Mouse (Mus musculus) ZHBTc4 (cell line): ENCODE data around the gene Fat2.

Experiments used
- DNase-seq: peaks from one replicate; pipeline ENCODE4 v3.0.0-alpha.2; 2011; ENCODE audit warnings: low read depth, low spot score

Gene Fat2

GRCm38 (mm10) chr11:55336101-55336891 is at the start of gene Fat2:
Gene Fat2, minus strand, starts transcription at chr11:55336564.
- no peak for DNase-seq

GRCm38 (mm10) chr11:55383463-55384045 is 47.2 kb upstream of the Fat2 start:
- DNase-seq: no peak

- no peak for DNase-seq
Observed at GRCm38 (mm10) chr11:55380908-55381307, 44.5 kb upstream of the Fat2 start.

GRCm38 (mm10) chr11:55378371-55378770 is 42.0 kb upstream of the Fat2 start:
- DNase-seq: peak; percentile 38

GRCm38 (mm10) chr11:55373838-55374237 is 37.5 kb upstream of the Fat2 start:
- peak; percentile 69 for DNase-seq

GRCm38 (mm10) chr11:55373373-55373772 is 37.0 kb upstream of the Fat2 start:
- no peak for DNase-seq

- DNase-seq: no peak
Observed at GRCm38 (mm10) chr11:55372001-55372400, 35.6 kb upstream of the Fat2 start.

GRCm38 (mm10) chr11:55369093-55369471 is 32.7 kb upstream of the Fat2 start:
- DNase-seq: no peak

- no peak for DNase-seq
Observed at GRCm38 (mm10) chr11:55368388-55369092, 32.2 kb upstream of the Fat2 start.

- no peak for DNase-seq
Observed at GRCm38 (mm10) chr11:55367783-55368182, 31.4 kb upstream of the Fat2 start.

- DNase-seq: no peak
Observed at GRCm38 (mm10) chr11:55365840-55366239, 29.5 kb upstream of the Fat2 start.

- no peak for DNase-seq
Observed at GRCm38 (mm10) chr11:55365242-55365641, 28.9 kb upstream of the Fat2 start.

GRCm38 (mm10) chr11:55364662-55365061 is 28.3 kb upstream of the Fat2 start:
- no peak for DNase-seq

GRCm38 (mm10) chr11:55358094-55358783 is 21.9 kb upstream of the Fat2 start:
- no peak for DNase-seq

- no peak for DNase-seq
Observed at GRCm38 (mm10) chr11:55356846-55357245, 20.5 kb upstream of the Fat2 start.

GRCm38 (mm10) chr11:55341961-55342371 is 5.6 kb upstream of the Fat2 start:
- DNase-seq: no peak

- DNase-seq: no peak
Observed at GRCm38 (mm10) chr11:55340789-55341188, 4.4 kb upstream of the Fat2 start.

GRCm38 (mm10) chr11:55337032-55337769 is 837 bp upstream of the Fat2 start:
- DNase-seq: no peak

GRCm38 (mm10) chr11:55335314-55336076 is 869 bp downstream of the Fat2 start:
- no peak for DNase-seq

- DNase-seq: no peak
Observed at GRCm38 (mm10) chr11:55334545-55334944, 1.8 kb downstream of the Fat2 start.

GRCm38 (mm10) chr11:55334063-55334462 is 2.3 kb downstream of the Fat2 start:
- DNase-seq: no peak
